Mouse (Mus musculus) B cell, adult 2 months (primary cell): ENCODE results near the gene Optc.

Experiments used
- DNase-seq, 2 experiments: peaks; one replicate each; pipeline ENCODE4 v3.0.0; 2022

Optc gene

DNA sequence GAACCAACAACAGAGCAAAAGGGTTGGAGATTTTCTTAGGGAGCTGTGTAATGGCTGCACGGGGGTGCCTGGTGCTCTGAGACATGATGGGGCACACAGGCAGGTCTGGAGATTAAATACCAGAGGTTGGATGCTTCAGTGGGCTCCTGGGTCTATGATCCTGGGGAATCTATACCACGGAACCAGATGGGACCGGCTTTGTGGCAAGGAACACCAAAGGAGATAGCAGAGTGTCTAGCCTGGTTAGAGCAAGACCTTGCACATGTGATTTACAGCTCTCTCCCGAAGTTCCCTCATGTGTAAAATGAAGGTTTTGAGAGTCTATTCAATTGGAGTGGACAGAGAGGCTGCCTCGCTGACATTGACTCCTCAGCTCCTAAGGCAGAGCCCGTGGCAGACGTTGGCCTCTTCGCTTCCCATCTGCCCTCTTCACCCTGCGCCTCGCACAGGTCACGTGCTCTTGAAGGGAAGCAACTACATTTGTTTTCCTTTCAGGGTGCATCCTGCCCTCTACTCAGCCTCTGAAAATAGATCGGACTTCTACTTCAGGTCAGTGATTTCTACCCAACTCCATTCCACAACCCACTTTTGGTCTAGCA lies 28.9 kb downstream of the Optc start:
- no peak for DNase-seq

DNA sequence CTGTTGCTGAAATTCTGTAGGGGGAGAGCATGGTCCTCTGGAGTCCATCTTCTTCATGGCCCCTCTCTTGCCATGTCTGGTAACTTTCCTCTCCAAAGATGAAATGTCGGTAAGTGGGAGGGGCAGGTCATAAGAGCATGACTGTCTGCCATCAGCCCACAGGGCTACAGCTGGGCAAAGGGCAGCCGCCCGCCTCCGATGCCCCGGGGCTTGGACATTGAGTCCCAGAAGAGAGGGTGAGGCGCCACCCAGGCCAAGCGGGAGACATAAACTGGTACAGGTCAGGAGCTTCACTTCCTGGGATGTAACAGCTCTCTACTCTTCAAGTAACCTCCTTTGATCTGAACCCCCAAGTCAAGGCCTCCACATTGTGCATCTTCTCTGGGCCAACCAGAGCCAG lies 30.9 kb downstream of the Optc start:
- DNase-seq = no peak

DNA sequence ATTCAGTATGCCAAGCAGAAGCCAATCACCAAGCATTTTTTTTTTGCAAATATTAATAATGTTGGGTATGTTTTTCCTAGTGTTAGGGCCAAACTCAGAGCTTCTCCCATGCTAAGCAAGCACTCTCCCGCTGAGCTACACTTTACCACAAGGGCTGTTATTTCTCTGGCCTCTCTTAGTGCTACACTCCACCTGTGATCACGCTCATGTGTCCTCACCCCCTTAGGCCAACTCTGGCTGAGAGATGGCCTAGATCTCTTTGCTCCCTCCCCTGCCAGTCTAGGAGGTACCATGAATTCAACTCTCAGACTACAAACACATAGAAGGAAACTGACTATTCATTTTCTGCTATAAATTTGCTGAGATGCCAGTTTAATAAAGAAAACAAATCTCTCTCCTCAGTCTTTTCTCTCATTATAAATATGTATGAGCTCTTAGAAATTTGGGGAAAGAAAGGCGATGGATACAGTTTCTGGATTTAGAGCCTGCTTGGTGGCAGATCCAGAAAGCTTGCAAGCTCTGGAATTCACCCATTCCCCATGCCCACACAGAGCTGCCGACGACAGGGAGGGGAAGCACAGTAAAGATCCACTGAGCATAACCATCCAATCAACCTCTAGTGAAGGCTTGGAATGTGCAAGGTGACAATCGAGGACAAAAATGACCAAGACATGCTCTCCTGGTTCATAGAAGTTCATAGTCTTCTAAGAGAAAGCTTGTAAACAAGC lies 34.5 kb downstream of the Optc start:
- DNase-seq = no peak

DNA sequence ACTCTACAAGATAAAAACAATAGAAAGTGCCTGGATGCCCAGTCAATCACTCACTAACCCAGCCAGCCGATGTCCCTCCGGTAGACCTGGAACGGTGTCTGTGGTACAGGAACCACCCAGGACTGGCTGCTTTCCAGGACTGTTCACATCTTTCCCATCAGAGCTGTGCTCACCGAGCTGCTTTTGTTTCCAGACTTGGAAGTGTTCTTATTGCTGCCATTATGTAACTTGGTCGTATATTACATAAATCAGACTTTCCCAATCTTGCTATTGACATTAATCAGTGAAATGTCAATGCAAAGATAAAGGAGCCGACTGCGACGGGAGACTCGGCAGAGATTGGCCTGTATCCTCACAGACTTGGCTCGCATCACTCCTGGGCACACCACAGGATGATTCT lies 36.6 kb downstream of the Optc start:
- no peak for DNase-seq

DNA sequence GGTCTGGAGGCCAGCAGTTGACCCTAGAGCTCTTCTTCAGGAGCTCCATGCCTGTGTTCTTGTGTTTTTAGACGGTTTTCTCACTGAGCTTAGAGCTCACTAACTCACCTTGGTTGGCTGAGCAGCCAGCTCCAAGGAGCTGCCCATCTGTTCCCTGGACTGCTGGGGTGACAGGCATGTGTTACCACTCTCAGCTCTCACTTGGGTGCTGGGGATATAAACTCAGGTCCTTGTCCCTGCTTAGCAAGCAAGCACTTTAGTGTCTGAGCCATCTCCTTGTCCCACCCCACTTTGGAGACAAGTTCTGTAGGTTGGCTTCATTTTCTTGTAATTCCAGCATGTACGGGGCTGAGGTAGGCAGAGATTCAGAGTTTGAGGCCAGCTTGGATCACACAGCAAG lies 38.6 kb downstream of the Optc start:
- DNase-seq = no peak

DNA sequence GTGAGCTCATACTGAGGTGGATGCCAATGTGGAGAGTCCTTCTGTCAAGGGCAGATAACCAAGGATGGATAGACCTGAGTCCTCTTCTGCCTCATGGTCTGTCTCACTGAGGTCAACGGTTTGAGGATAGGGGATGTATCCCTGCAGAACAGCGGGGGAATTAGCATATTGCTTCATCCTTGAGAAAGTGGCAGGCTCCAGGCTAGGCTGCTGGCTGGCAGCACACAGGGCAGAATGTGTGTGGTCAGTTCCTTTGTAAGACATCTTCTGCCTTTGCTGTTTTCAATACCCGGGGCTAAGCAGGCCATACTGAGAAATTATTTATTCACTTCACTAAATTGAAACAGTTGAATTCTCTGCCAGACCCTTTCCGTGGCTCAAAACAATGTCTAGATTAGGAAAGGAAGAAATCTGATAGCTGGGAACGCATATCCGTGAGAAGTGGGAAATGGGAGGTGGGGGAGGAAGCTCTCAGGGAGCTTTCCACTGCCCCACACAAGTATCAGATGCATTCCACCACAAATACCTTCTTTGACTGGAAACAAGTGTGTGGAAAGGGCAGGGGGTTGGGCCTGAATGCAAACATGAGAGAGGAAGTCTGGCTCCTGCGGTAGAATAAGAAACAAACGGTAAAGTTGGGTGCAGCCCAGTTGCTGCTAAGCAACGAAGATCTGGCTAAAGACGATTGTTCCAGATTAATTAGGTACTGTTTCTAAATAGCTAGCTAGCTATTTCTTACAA lies 44.4 kb downstream of the Optc start:
- DNase-seq = no peak

DNA sequence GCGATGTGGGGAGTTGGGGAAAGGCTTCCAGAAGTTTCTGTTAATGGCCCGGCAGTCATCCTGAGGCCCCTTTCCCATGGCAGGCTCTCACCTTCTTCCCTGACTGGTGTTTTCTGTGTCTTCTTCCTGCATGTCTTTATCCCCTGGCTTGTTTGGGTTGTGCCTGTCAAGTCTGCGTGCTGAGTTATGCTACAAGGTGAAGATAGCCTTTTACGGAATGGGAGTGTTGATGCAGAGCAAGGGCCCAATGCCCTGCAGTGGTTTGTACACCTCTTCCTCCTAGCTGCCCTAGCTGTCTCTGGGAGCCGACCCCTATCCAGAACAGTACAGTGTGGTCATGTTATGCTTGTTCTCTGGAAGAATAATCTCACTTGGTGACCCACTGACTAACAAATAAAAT lies 46.8 kb downstream of the Optc start:
- no peak for DNase-seq

DNA sequence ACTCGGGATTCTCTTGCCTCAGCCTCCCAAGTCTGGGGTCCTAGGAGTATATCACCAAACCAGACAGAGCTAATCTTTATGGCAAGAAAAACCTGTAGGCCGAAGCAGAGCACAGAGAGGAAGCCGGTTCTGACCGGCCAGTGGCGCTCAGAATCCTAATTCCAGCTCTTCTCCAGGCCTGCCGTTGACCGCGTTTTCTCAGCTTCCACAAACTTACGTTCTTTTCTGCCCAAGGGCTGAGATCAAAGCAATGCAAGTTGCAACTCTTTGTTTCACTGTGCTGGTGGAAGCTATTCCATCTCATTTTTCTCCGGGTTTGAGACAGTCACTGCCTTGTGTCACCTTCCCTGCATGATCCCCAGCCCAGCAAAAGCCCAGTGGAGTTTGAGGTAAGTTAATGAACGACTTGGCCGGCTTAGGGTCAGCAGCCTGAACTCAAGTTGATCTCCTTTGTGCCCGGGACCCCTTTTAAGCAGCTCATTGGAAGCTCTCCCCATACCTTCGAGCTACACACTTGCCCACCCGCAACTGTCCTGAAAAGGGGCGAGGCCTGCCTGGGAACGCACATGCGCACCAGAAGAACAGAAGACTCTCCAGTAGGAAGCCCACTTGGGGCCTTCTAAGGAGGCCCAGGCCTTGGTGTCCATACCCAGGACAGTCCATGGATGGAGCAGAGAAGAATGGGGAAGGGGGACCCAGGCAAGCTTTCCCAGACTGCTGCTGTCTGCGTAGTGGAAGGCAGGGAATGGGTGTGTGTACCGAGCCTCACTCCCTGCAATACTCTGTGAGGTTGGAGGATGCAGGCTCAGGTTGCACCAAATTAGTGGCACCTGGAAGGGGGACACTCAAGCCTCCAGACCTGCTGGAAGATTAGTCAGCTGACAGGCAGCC lies 47.7 kb downstream of the Optc start:
- DNase-seq = no peak

DNA sequence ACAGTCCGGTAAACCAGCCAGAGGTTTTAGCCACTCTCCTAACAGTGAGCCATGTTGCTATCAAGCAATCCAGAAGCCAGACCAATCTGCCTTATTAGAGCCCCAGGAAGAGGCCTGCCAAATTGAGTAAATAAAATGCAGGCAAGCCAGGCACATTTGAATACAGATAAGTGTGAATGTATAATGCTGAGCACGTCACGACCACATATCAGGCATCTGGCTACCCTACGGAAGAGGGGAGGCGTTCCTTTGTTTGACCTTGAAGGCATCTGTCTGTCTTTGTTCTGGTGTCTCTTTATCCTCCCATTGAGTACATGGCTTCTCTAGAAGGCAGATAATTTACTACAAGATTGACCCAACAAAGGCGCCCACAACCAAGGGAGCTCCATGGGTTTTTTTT lies 48.5 kb downstream of the Optc start:
- DNase-seq = no peak

DNA sequence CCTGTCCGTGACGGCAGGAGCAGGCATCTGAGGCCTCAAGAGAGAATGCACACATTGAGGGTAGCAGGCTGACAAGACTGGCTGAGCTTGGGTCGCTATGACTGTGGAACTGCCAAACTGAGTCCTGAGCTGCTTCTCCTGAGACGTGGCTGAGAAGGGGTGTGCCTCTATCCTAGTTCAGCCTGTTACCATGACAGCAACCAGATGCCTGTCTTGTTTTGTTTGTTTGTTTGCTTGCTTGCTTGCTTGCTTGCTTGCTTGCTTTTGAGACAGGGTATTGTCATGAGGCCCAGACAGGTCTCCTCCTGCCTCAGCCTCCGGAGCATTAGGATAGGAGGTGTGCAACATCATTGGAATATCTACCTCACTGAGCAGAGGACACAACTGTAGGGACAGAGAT lies 50.0 kb downstream of the Optc start:
- no peak for DNase-seq

DNA sequence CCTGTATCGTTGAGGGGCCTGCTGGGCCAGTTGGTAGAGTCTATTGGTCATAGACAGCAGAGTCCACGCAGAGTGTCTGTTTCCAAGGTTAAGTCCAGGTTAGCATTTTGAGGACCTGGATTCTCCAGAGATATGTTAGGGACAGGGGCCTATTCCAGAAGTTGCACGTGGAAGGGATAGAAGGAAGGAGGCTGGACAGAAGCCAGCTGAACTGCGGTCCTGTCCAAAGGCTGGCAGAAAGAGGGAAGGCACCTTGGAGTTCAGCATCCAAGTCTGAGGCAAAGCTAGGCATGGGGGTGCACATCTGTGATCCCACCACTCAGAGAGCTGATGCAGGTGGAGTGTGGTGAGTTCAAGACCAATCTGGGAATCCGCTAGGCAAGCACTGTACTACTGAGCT lies 50.6 kb downstream of the Optc start:
- DNase-seq = no peak

DNA sequence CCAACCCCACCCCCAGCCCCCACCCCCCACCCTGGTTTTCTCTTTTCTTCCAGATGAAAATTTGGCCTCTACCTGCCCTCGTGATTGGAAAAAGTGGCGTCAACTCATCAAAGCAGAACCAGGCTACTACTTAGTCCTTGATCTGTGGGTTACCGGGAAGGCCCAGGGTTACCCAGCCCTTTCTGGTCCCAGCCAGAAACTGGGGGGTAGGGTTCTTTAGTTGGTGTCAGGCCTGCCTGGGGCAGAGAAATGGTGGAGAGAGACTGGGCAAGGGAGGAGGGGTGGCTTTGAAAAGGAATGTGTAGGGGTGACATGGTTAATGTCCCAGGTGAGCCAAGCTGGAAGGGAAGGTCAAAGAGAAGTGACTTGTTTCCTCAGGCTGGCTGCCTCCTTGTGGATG lies 51.1 kb downstream of the Optc start:
- DNase-seq = no peak

DNA sequence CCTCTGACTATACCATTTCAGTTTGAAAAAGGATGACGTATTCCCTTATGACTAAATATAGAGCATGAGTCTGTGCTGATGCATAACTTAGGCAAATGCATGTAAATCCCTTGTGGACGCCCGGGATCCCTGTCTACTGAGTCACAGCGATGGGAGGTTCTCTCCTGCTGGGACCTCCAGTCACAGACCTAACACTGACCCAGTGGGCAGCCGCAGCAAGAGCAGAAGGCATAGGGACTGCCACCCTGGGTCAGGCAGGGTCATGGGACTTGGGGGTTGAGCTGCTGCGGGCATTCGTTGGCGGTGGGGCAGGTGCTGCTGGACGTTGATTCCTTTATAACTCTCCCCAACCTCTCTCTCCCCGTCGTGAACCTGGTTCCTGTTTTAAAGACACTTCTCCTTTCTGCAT lies 51.7 kb downstream of the Optc start:
- DNase-seq = peak; percentile 20 to 24

DNA sequence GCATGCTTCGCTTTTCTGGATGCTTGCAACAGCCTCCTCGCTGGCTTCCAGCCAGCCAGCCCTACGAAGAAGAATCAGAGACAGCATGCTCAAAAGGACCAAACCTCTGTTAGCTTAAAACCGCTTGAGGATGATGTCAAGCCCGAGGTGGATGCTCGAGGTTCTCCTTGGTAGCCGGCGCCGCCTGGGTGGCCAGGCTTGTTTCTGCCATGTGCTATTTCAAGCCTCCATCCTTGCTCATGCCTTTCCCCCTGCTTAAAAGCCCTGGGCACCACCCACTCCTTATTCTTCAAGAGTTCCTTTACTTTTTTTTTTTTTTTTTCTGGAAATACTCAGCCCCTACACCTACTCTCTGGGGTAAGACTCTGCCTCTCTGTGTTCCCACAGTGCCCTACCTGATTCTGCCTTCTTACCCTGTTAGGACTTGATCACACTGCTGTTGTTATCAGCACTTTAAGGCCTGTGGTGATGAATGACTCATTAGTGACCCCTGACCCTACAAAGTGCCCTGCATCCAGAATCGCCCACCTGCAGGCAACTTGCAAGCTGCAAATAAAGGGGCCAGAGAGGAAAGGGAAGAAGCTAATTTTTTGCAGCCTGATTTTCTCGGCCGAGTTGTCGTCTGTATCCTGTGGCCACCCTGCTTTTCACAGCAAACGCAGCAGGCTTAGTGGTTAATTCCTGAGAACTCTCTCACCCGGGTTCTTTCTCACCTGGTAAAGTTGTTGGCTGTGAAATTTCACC lies 52.4 kb downstream of the Optc start:
- DNase-seq = peak; percentile 5 to 11

DNA sequence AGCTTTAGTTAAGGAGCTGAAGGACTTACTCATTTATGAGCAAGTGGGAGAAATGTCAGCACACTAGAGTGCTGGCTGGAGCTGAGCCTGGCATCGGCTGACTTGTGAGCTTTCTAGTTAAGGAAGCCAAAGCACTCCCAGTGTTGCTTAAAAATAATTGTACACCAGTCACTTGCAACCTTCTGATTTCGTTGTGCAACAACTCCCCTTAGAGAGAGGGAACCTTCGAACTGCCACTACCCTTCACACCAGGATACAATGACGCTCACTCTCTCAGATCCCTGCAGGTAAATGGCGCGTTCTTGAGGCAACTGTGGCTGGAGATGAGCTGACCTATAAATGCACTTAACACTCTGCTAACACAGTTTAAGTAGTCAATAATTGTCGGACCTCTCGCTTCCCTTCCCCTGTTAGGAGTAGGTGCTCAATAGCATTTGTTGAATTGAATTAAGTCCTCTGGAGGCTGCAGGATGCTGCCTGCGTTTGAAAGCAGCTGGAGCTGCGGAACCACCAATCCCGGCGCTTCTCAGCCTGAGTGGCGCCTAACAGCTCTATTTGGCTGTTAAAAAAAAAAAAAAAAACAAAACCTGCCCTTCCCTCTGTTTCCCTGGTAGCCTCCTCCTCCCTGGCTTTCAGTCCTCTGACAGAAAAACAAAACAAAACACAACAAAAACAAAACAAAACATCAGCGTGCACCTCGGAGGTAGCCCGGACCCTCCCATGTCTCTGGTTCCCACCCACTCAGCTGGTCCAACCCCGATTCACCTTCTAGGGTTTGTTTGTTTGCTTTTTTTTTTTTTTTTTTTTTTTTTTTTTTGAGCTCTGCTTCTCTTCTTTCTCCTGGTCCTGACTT lies 53.2 kb downstream of the Optc start:
- DNase-seq = no peak
